Mouse (Mus musculus) frontal cortex, postnatal 14 days (tissue): ENCODE data around the gene Dpysl5.

Experiments
- DNase-seq, 2 experiments: peaks; one replicate each; pipeline ENCODE4 v3.0.0; 2022; ENCODE audit warnings: low spot score in 2 of 2

Gene Dpysl5

DNA sequence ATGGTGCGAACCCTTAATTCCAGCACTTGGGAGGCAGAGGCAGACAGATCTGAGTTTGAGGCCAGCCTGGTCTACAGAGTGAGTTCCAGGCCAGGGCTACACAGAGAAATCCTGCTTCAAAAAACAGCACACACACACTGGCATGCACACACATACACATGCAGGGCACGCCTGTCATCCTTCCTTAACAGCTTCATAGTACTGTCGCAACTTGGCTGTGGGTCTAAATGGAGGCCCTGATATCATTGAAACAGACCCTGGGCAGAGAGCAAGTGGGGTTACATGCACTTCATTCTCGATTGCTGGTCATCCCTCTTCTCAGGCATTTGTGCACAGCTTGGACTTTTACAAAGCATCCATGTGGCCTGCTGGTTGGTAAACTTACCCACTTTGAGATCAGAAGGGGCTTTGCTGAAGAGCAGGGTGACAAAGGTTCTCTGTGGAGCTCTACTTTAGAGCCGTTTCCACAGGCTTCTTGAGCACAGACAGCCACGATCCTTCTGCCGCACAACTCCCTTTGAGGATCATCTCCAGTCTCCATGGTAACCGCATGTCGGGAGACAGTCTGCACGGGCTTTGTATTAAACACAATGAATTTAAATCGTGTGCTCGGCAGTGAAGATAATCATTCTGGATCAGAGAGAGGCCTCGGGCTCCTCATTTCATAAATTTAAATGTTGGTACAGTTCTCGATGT is 51.6 kb downstream of the Dpysl5 start:
- peak in 1 of 2 experiments; percentile 37 for DNase-seq

DNA sequence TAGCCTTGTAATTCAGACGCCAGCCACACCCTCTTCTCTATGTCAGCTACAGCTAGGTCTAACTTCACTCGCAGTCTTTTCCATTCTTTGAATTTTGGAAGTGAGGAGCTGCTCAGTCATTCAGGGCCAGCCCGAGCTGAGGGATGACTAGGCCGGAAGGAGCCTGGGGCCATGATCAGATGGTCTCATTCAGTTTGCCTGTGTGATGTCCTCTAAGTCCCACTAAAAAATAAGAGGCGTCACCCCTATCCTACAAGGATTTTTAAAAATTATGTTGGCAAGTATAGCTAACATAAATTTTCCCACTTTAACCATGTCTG is 52.1 kb downstream of the Dpysl5 start:
- no peak for DNase-seq

DNA sequence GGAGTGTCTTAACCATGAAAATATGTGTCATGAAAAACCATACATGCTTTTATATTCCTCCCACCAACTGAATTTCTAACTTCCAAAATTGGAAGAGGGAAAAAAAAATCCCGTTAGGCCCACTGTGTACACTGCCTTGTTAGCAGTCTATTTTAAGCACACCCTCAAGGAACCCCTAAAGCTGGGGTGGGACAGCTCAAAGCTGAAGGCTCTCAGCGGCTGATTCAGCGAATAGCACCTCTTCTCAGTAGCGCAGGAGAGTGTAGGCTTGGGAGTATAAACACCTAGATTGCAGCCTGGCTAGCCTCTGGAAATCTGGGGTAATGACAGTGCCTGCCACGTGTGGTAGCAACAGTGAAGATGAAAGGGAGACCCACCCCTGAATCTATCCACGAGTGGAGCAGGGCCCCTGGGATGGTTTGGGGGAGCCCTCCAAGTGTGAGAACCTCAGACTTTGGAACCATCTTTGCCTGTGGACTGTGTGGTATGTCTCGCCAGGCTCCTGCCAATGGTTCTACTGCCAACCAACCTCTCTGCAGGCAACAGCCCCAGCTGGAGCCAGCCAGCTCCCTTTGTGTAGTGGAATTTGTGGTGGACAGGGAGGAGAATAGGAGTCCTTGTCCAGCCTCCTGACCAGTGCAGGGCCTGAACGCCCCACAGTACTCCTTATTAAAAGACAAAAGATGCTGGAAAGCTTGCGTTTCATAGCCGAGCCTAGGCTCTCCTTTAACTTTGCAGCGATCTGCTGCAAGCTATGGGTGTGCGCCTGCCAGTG is 54.4 kb downstream of the Dpysl5 start:
- no peak for DNase-seq

DNA sequence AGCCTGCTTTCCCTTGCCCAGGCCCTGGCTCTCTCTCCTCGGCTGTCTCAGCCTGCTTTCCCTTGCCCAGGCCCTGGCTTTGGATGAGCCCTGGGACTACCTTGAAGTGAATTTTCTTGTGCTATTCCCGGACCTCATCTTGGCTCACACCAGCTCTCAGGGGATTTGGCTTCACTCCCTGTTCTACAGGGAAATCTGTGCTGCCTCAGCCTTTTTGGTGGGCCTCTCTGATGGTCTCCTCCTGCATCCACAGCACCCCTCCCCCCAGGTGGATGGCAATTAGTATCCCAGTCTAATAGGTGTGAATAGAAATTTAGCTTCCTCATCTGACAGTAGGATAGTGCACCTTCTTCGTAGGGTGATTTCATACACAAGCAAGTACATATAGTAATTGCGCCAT is 56.7 kb downstream of the Dpysl5 start:
- DNase-seq = no peak

DNA sequence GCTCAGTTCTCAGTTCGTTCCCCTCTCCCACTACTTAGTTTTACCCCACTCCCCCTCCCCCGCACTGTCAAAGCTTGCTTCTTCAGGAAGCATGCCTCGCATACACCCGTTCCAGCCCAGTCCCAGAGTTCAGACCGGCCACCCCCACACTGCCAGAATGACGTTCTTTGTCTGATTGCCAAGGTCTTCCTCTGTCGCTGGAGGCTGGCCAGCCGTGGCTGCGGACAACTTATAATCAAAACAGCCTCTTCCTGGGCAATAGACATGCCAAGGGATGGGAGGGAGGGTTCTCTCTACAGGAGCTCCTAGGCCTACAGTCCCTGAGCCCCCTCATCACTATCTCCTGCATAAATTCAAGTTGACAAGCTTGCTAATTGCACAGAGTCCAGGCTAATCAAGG is 57.2 kb downstream of the Dpysl5 start:
- no peak for DNase-seq

DNA sequence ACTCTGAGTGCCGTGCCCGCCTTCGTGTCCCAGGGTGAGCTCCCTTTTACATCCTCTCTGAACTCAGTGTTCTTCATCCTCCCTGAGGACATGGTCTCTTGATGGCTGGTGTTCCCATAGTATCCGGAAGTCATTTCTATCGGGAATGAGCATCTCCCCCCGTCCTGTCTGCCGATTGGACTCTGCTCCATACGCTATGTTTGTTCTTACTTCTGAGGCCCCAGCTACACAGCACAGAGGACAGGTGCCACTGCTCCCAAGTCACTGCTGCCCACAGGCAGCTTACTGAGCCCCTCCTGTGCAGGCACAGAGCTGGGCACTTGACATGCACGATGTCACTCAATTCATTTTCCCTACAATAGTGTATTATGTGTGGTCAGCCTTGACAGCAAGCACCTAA is 57.7 kb downstream of the Dpysl5 start:
- DNase-seq = no peak

DNA sequence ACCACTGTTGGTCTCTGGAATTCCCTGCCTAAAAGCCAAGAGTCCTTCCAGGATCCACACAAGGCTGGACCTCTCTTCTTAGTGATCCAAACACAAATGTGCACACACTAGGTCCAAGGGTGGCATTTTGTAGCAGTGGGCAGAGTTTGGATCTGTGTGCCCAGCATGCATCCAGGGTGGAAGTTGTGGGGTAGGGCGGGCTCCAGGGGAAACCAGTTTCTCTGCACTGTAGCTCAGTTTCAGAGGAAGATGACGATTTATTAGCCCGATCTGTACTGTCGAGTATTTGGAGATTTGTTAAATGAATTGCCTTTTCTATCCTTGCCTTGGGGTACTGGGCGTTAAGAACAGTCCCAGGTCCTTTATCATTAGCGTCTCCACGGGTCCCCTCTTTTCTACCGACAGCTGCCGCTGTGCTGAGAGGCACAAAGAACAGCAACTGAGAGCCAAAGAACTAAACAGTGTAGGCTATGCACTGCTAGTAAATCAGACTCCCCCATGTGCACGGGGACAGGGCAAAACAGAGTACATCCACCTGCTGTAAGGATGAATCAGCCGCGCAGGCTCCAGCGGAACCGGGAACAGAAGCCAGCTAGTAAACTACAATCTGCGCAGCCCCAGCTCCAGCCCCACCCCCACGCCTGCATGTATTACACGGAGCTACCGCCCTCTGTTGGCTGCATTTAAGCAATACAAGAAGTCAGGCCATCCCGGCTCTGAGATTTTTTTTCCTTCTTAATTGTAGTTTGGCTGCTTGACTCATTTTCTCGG is 63.4 kb downstream of the Dpysl5 start:
- peak; percentile 80 to 89 for DNase-seq

DNA sequence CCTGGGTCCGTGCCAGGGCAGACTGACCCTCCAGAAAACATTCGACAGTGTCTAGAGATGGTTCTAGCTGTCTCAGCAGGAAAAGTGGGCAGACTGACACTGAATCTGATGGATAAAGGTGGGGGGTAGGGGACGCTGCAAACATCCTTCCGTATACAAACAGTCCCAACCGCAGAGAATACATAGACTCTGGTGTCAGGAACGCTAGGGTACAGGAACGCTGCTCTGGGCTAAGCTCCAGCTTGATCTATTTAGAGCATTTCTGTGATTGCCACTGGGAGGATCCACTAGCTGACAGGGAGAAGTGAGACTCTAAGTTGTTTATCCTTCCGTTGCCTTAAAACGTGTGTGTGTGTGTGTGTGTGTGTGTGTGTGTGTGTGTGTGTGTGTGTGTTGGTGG is 69.3 kb downstream of the Dpysl5 start:
- DNase-seq = no peak

DNA sequence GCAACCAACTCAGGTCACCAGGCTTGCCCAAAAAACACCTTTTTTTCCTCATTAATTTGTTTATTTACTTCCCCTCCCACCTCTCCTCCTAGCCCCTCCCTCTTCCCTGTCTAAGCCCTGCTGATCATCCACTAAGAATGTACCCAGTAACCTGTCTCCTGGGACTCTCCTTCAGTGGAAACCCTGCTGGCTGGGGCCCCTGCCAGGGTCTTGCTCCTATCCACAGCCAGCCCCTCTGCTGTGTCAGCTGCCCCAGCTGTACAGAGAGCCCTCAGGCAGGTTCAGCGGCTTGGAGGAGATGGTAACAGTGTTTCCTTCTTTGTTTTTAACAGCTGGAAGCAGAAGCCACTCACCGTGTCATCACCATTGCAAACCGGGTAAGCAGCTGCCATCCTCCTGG is 69.8 kb downstream of the Dpysl5 start:
- no peak for DNase-seq

DNA sequence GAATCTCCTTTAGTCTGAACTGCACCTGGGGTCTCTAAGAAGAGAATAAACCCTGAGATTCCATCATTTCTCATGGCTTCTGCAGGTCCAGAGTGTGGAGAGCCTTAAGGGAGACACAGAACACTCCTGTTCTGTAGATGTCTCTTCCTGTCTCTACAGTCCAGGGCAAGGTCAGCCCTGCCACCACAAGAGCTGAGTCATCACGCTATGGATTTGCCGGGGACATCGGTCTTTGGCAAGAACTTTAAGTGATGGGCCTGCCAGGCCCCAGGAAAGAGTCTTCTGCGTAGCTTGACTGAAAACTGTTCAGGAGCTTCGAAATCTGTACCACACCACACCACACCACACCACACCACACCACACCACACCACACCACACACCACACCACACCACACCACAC is 76.0 kb downstream of the Dpysl5 start:
- no peak for DNase-seq

DNA sequence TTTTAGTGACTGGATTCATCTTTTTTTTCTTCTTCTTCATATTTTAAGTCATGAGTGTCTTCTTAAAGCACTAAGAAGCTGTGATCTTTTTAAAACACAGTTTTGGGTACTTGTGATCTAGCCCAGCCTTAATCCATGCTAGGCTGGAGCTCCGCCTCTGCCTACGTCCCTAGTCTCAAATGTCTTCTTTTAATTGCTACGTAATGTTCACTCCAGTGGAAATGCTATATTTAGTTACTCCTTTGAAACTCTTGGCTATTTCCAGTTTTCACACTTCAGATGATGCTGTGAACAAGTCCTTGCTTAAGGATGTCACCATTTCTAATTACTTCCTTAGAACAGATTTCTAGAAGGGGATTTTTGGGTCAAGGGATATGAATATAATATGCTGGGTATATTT is 78.7 kb downstream of the Dpysl5 start:
- DNase-seq = no peak

DNA sequence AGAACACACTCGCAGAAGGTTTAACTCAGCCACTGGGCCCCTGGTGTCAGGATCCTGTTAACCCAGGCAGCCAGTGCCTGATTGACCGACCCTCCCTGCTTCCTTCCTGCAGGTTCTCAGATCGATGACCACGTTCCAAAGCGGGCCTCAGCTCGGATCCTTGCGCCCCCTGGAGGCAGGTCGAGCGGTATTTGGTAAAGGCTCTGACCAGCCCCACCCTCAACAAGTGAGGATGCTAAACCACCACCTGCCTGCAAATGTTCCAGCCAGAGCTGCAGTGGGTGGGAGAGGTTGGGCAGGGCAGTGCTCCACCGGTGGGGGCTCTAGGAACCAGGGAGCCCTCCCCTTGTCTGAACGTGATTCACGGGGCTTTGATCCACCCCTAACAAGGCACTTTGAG is 84.8 kb downstream of the Dpysl5 start:
- peak; percentile 51 to 68 for DNase-seq

DNA sequence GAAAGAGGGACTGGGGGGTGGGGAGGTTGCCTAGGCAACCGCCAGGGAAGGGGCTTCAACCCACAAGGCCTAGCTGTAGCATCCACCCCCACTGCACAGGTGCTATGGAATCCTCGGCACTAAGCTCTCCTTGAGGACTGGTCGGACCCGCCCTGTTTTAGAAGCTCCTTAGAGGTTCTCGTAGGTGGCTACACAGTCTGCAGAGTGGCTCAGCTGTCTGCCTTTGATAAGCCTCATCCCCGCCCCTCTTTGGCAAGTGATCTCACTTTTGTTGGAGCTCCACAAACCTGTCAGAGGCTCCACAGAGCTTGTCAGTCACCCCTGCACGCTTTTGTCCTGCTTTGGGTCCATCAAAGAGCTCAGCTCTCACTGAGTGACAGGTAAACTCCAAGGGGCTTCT is 86.1 kb downstream of the Dpysl5 start:
- no peak for DNase-seq

DNA sequence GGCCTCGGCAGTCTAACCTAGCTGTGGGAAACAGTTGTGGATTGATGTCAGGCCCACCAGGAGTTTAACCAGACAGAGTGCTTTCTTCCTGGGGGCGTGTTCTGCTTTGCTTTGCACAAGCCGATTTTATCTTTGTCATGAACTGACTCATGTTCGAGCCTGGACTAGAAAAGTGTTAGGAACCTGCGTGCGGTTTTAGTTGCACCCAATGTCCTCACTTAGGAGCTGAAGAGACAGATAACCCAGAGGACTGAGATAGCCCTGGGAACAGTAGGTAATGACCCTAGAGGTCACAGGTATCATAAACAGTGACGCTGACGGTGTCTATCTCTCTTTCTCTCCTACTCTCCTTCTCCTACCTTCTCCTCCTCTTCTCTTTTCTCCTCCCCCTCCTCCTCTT is 86.6 kb downstream of the Dpysl5 start:
- DNase-seq = no peak

DNA sequence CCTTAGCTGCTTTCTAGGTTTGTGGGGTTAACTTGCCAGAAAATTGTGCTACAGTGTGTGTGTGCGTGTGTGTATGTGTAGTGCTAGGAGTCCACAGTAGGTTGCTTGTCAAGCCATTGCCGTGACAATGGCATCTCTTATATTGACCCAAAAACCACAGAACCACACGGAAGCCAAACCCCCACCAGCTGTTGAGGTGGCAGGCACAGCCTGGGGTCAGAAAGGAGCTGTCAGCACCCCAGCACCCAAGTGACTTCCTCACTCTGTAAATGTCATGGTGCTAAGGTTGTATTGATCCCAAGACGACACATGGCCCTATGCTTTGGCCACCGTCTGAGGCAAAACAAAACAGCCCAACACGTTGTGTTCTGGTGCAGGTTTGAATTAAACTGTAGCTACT is 87.6 kb downstream of the Dpysl5 start:
- DNase-seq = no peak

DNA sequence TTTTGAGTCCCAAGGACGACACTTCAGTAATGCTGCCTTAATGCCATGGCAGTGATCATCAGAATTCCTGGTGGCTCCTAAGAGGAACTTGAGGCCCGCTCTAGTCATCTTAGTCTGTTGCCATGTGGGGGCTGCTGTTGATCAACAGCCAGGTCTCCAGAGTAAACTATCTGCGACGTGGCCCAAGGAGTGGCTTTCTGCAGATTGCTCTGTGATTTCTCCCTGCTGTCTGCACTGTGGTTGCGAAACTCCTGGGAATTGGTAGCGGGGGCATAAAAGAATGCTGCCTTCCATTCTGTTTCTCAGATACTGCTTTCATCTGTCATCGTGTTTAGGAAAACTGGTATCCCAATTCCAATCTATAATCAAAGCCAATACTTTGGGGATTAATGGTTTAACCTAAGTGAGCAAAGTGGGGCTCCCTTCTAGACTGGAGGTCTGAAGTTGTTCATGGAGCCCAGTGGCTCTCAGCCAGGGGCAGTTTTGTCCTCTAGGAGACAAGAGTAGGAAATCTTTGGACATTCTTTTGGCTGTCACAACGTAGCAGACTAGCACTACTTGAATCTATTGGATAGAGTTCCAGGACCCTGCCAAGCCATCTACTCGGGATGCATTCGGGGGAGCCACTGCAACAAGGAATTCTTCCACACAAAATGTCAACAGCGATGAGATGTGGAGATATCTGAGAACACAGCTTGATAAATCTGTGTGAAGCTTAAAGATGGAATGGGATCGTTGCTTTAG is 91.5 kb downstream of the Dpysl5 start:
- no peak for DNase-seq

DNA sequence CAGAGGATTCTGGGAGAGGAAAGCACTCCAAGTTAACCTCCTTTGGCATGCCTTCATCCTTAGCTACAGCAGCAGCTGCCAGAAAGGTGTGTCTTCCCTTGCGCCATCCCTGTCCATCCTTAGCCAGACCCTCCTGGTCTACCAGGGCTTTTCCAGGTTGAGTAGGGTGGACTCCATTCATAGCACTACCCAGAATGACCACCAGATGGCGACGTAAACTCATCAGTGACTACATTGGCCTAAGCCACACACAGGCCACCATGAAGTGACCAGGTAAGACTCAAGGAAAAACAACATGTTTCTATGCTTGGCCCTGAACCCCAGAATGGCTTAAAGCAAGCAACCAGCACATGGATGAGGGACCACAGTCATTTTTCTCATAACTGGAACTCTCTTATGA is 94.7 kb downstream of the Dpysl5 start:
- DNase-seq = peak; percentile 66 to 86

DNA sequence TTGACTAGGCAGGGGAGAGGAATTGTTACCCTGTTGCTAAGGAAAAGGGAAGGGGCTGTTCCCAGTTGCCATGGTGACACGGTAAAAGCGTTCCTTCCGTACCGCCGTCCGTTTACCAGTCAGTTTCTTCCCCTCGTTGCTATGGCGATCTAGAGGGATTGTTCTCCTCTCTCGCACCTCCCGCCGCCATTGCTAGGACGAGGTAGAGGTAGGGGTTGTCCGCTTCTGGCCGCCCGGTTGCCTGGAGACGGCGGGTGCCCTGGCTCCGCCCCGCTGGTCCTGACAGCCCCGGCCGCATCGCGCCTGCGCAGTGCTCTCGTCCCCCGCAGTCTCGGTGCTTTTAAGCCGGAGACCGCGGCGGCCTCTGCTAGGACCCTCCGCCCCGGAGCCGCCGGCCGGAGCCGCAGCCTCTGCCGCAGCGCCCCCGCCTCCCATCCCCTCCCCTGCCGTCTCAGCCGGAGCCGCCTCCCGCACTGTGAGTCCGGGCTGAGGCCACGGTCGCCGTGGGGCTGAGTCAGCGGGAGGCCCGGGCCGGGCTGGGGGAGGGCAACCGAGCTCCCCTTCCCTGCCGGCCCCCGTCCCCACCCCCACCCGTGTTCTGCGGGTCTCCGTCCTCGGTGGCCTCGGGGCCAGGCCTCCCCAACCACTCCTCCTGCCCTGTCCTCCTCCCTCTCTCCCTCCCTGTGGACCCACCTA is 103.2 kb downstream of the Dpysl5 start, which contains the start of gene Mapre3:
Mapre3 (plus strand) TSS at position 218 of the 696 bp plus-strand sequence.
- DNase-seq = peak; percentile 88 to 90

DNA sequence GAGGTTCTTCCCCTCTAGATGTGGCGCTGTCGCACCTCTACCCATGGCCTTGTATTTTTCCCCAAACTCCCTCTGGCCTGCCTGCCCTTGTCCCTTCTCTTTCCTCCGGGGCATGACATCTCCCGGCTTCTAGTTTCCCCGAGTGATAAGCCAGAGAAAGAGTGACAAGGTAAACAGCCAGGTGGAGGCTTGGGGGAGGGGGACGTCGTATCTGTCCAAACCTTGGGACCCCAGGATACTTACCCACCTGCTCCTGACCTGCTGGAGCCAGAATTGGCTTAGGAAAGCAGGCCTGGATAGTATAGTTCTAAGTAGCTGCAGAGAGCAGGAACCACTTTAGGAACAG is 103.7 kb downstream of the Dpysl5 start:
- DNase-seq = peak in 1 of 2 experiments; percentile 17

DNA sequence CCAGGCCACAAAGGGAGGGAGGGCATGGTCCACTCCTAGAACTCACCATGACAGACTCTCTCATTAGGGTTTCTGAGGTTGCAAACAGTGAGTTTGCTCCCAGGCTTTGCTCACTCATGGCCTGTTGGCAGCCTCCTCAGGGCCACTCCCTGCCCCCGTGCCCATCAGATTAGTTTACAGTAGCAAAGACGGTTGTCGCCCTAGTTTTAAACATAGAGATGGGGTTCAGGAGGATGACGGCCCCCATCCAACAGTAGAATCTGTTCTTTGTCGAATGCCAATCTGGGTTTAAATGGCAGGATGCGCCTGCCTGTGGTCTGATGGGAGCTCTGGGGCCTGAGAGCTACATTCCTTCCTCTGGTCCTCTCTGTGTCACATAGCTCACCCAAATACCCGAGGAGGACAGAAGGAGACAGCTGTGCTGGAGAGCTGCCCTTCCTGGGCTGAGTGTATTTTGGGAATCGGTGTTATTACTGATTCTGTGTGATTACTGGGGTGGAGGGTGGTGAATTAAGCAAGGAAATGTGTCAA is 105.0 kb downstream of the Dpysl5 start:
- DNase-seq = no peak

DNA sequence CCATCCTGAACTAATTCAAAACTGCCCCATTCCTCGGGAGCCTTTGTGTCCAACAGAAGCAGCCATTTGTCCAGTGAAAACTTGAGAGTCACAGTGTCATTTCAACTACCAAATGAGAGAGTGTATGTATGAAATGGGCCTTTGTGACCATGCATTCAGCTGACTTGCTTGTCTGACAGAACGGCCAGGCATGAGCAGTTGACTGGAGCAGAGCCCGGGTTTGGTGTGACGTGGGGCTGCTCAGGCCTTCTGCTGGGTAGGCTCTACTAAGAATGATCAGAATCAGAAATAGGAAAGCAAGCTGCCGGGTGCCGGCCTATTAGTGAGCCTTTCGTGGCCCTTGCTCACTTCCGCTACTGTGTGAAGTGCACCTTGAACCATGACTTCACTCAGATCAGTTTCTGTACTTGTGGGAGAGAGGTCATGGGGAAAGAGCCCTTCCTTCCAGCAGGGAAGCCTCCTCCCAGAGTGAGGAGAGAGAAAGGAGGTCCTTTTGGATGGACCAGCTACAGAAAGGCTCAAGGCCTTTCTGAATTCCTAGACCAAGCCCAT is 107.5 kb downstream of the Dpysl5 start:
- DNase-seq = no peak
